Mouse (Mus musculus) spleen, adult 2 months (tissue): ENCODE results near the gene Bptf.

Experiments
- CTCF ChIP-seq: fragments of 200-500 bp; IDR thresholded peaks from 2 replicates; pipeline ENCODE4 v1.5.1; 2011; ENCODE audit warnings: mild to moderate bottlenecking, inconsistent platforms; ENCODE audit not compliant: insufficient read depth, insufficient read length, insufficient replicate concordance; ENCODE audit errors: extremely low read depth
- POLR2A ChIP-seq: fragments of 200-500 bp; IDR thresholded peaks from 2 replicates; pipeline ENCODE4 v1.6.1; 2011; ENCODE audit warnings: low read depth, low read length, inconsistent platforms

- TF ChIP-seq CTCF, result no peak
- no peak for TF ChIP-seq POLR2A
Observed at GRCm38 (mm10) chr11:107014020-107014585, 117.8 kb downstream of the Bptf start.
